Mouse (Mus musculus) frontal cortex, postnatal 36 days (tissue): ENCODE data around the gene Rasgrf2.
"Not testable (repeated sequence)": the region's sequence is repeated elsewhere in the genome, so short reads cannot be mapped to it uniquely, and the experiment has no call there.

Source experiments
- DNase-seq, 2 experiments: peaks; one replicate each; pipeline ENCODE4 v3.0.0; 2022; ENCODE audit warnings: low spot score in 2 of 2

Gene Rasgrf2

GRCm38 (mm10) chr13:92131384-92132150 lies at the start of gene Rasgrf2:
Gene Rasgrf2 (minus strand): TSS chr13:92131656.
- peak; percentile 73 to 74 for DNase-seq

GRCm38 (mm10) chr13:92172686-92173085 lies 41.2 kb upstream of the Rasgrf2 start:
- not testable (repeated sequence) for DNase-seq

GRCm38 (mm10) chr13:92150551-92150950 lies 19.1 kb upstream of the Rasgrf2 start:
- no peak for DNase-seq

- DNase-seq: no peak
Measured at GRCm38 (mm10) chr13:92148858-92149257, 17.4 kb upstream of the Rasgrf2 start.

- DNase-seq: no peak
Measured at GRCm38 (mm10) chr13:92134792-92135191, 3.3 kb upstream of the Rasgrf2 start.

- DNase-seq: no peak
Measured at GRCm38 (mm10) chr13:92132599-92132998, 1.1 kb upstream of the Rasgrf2 start.

GRCm38 (mm10) chr13:92130994-92131383 lies 467 bp downstream of the Rasgrf2 start:
- DNase-seq: peak; percentile 34

- DNase-seq: no peak
Measured at GRCm38 (mm10) chr13:92129877-92130276, 1.6 kb downstream of the Rasgrf2 start.

GRCm38 (mm10) chr13:92125902-92126301 lies 5.6 kb downstream of the Rasgrf2 start:
- peak in 1 of 2 experiments; percentile 30 for DNase-seq

GRCm38 (mm10) chr13:92119623-92120022 lies 11.8 kb downstream of the Rasgrf2 start:
- DNase-seq: no peak

- DNase-seq: no peak
Measured at GRCm38 (mm10) chr13:92114076-92114475, 17.4 kb downstream of the Rasgrf2 start.

- no peak for DNase-seq
Measured at GRCm38 (mm10) chr13:92108237-92108636, 23.2 kb downstream of the Rasgrf2 start.

- DNase-seq: no peak
Measured at GRCm38 (mm10) chr13:92104259-92104658, 27.2 kb downstream of the Rasgrf2 start.

- DNase-seq: no peak
Measured at GRCm38 (mm10) chr13:92098484-92098883, 33.0 kb downstream of the Rasgrf2 start.

GRCm38 (mm10) chr13:92095131-92096090 lies 36.0 kb downstream of the Rasgrf2 start:
- DNase-seq: peak in 1 of 2 experiments; percentile 4

- no peak for DNase-seq
Measured at GRCm38 (mm10) chr13:92093712-92094290, 37.7 kb downstream of the Rasgrf2 start.

- DNase-seq: no peak
Measured at GRCm38 (mm10) chr13:92073111-92073510, 58.3 kb downstream of the Rasgrf2 start.

GRCm38 (mm10) chr13:92068651-92069050 lies 62.8 kb downstream of the Rasgrf2 start:
- DNase-seq: no peak

- no peak for DNase-seq
Measured at GRCm38 (mm10) chr13:92067831-92068230, 63.6 kb downstream of the Rasgrf2 start.

- DNase-seq: peak; percentile 36 to 75
Measured at GRCm38 (mm10) chr13:92053748-92054147, 77.7 kb downstream of the Rasgrf2 start.

GRCm38 (mm10) chr13:92053001-92053400 lies 78.5 kb downstream of the Rasgrf2 start:
- no peak for DNase-seq

GRCm38 (mm10) chr13:92051216-92051615 lies 80.2 kb downstream of the Rasgrf2 start:
- DNase-seq: no peak
